Mouse (Mus musculus) midbrain, embryonic 16.5 days (tissue): ENCODE results near the gene Gm13285. TPM values are rescaled to one million over a fixed set of nuclear protein-coding genes. Genes with fewer than 3 reads are reported as not detected.
"Not testable (repeated sequence)": the region's sequence is repeated elsewhere in the genome, so short reads cannot be mapped to it uniquely, and the experiment has no call there.

ENCODE experiments used
- ATAC-seq: fragments of 200-750 bp; cut with Nextera tagmentation; 2 replicates; pipeline ENCODE4 v1.8.0; 2017; ENCODE audit warnings: moderate TSS enrichment
- H3K27ac ChIP-seq: fragments of 300-500 bp; sonication (generic); 2 replicates; pipeline ENCODE4 v1.5.1; 2014; ENCODE audit warnings: mild to moderate bottlenecking, low read length, mixed read lengths
- H3K27me3 ChIP-seq: fragments of 300-500 bp; sonication (generic); 2 replicates; pipeline ENCODE4 v1.6.1; 2014; ENCODE audit warnings: low read depth, low read length, mixed read lengths; ENCODE audit not compliant: control insufficient read depth, insufficient read depth
- H3K36me3 ChIP-seq: fragments of 300-500 bp; sonication (generic); 2 replicates; pipeline ENCODE4 v1.6.1; 2014; ENCODE audit warnings: mild to moderate bottlenecking, low read length, moderate library complexity, mixed read lengths; ENCODE audit not compliant: control insufficient read depth, insufficient read depth
- H3K4me1 ChIP-seq: fragments of 300-500 bp; sonication (generic); 2 replicates; pipeline ENCODE4 v1.6.1; 2014; ENCODE audit warnings: mild to moderate bottlenecking, low read length, mixed read lengths; ENCODE audit not compliant: control insufficient read depth, insufficient read depth
- H3K4me2 ChIP-seq: fragments of 300-500 bp; sonication (generic); 2 replicates; pipeline ENCODE4 v1.6.1; 2014; ENCODE audit warnings: mild to moderate bottlenecking, low read length, mixed read lengths
- H3K4me3 ChIP-seq: fragments of 300-500 bp; sonication (generic); 2 replicates; pipeline ENCODE4 v1.5.1; 2014; ENCODE audit warnings: low read depth, mild to moderate bottlenecking, low read length, moderate library complexity, mixed read lengths
- H3K9ac ChIP-seq: fragments of 300-500 bp; sonication (generic); 2 replicates; pipeline ENCODE4 v1.6.1; 2014; ENCODE audit warnings: low read depth, low read length, mixed read lengths
- H3K9me3 ChIP-seq: fragments of 300-500 bp; sonication (generic); replicated peaks from 2 replicates; pipeline ENCODE4 v1.6.1; 2014; ENCODE audit warnings: mild to moderate bottlenecking, low read length, mixed read lengths; ENCODE audit not compliant: control insufficient read depth, poor library complexity, severe bottlenecking
- WGBS: fragments of 180-500 bp; shearing (Covaris S2); extraction: QIAGEN DNeasy Blood & Tissue Kit; methylation state at CpG from one replicate; pipeline ENCODE4 v1.1.7; 2014; 5-methylcytosine and 5-hydroxymethylcytosine counted together
- polyA plus RNA-seq: library from polyadenylated mRNA; unstranded; fragments of >200 nt; fragmentation: Nextera tagmentation; extraction: Ambion mirVana; gene quantifications from 2 replicates; pipeline ENCODE4 v1.2.1, GENCODE M21; 2015

The Gm13285 gene
- polyA plus RNA-seq, 1 experiment from 2014 or later = not detected

GRCm38 (mm10) chr4:88785409-88785808 is 14.1 kb upstream of the Gm13285 start, which contains the start of gene Gm13276:
TSS of gene Gm13276 (plus strand) at chr4:88785709.
- no CpG with 5 or more reads among the region's 27 CpGs for WGBS
- not testable (repeated sequence) for H3K9ac ChIP-seq, H3K4me1 ChIP-seq, H3K27ac ChIP-seq, H3K36me3 ChIP-seq, H3K4me2 ChIP-seq, H3K27me3 ChIP-seq, H3K4me3 ChIP-seq, H3K9me3 ChIP-seq, ATAC-seq

DNA sequence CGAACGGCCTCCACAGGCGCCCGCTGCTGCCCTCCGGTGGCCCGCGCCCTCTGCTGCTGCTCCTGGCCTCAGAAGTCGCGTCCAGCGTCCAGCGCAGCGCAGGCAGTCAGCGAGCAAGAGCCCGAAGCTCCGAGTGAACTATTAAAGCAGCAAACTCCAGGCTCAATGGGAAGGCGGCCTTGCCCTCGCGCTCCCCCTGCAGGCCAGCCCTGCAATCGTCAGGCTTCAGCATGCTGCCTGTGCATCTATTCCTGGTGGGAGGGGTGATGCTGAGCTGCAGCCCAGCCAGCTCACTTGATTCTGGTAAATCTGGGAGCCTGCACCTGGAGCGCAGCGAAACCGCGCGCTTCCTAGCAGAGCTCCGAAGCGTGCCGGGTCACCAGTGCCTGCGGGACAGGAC is 11.1 kb upstream of the Gm13285 start, which contains the start of gene Gm13277:
Gene Gm13277 (plus strand): TSS at position 231 of the 400 bp plus-strand sequence.
- H3K36me3 ChIP-seq, H3K4me2 ChIP-seq, H3K27ac ChIP-seq, ATAC-seq, H3K27me3 ChIP-seq, H3K9me3 ChIP-seq, H3K4me3 ChIP-seq, H3K9ac ChIP-seq, H3K4me1 ChIP-seq: not testable (repeated sequence)
- WGBS = no CpG with 5 or more reads among the region's 28 CpGs

GRCm38 (mm10) chr4:88791250-88791649 is 8.2 kb upstream of the Gm13285 start, which contains the start of gene Gm13278:
TSS of gene Gm13278 (plus strand) at chr4:88791550.
- WGBS = no CpG with 5 or more reads among the region's 28 CpGs
- not testable (repeated sequence) for H3K9me3 ChIP-seq

DNA sequence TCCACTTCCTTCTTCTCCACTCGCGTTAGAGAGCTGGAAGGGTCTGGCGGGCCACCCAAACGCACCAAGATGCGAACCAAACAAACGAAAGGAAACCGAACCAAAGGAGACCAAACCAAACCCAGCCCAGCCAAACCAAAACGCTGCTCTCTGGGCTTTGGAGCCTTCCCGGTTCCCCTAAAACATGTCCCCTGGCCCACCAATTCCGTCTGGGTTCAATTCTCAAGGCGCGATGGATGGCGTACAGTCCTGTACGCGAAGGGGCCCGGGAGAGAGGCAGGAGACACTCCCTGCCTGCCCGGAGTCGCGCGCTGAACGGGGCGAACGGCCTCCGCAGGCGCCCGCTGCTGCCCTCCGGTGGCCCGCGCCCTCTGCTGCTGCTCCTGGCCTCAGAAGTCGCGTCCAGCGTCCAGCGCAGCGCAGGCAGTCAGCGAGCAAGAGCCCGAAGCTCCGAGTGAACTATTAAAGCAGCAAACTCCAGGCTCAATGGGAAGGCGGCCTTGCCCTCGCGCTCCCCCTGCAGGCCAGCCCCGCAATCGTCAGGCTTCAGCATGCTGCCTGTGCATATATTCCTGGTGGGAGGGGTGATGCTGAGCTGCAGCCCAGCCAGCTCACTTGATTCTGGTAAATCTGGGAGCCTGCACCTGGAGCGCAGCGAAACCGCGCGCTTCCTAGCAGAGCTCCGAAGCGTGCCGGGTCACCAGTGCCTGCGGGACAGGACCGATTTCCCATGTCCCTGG is 5.4 kb upstream of the Gm13285 start, which contains the start of gene Gm13275:
Gene Gm13275 (plus strand): TSS at position 552 of the 740 bp plus-strand sequence.
- not testable (repeated sequence) for H3K9me3 ChIP-seq, H3K4me1 ChIP-seq, H3K27ac ChIP-seq, H3K9ac ChIP-seq, H3K36me3 ChIP-seq, H3K27me3 ChIP-seq, H3K4me3 ChIP-seq, ATAC-seq, H3K4me2 ChIP-seq
- WGBS = 0% methylated on average over 1 of the region's 52 CpGs

More at GRCm38 (mm10) chr4:88791250-88791649, 8.2 kb upstream of the Gm13285 start, which contains the start of gene Gm13278:
- ATAC-seq, H3K9ac ChIP-seq, H3K36me3 ChIP-seq, H3K27ac ChIP-seq, H3K4me2 ChIP-seq, H3K27me3 ChIP-seq, H3K4me3 ChIP-seq, H3K4me1 ChIP-seq: not testable (repeated sequence)

- not testable (repeated sequence) for ATAC-seq, H3K36me3 ChIP-seq, H3K9me3 ChIP-seq, H3K27me3 ChIP-seq, H3K27ac ChIP-seq, H3K4me2 ChIP-seq, H3K4me3 ChIP-seq, H3K4me1 ChIP-seq, H3K9ac ChIP-seq
- no CpG with 5 or more reads among the region's 28 CpGs for WGBS
Observed at GRCm38 (mm10) chr4:88797097-88797496, 2.4 kb upstream of the Gm13285 start, which contains the start of gene Gm13279. TSS of gene Gm13279 (plus strand) at chr4:88797397.

DNA sequence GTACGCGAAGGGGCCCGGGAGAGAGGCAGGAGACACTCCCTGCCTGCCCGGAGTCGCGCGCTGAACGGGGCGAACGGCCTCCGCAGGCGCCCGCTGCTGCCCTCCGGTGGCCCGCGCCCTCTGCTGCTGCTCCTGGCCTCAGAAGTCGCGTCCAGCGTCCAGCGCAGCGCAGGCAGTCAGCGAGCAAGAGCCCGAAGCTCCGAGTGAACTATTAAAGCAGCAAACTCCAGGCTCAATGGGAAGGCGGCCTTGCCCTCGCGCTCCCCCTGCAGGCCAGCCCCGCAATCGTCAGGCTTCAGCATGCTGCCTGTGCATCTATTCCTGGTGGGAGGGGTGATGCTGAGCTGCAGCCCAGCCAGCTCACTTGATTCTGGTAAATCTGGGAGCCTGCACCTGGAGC is 3.5 kb downstream of the Gm13285 start, which contains the start of gene Gm13287:
Gene Gm13287 (plus strand): TSS at position 301 of the 400 bp plus-strand sequence.
- H3K36me3 ChIP-seq, H3K9me3 ChIP-seq, H3K4me2 ChIP-seq, ATAC-seq, H3K4me3 ChIP-seq, H3K27ac ChIP-seq, H3K9ac ChIP-seq, H3K27me3 ChIP-seq, H3K4me1 ChIP-seq: not testable (repeated sequence)
- no CpG with 5 or more reads among the region's 29 CpGs for WGBS

DNA sequence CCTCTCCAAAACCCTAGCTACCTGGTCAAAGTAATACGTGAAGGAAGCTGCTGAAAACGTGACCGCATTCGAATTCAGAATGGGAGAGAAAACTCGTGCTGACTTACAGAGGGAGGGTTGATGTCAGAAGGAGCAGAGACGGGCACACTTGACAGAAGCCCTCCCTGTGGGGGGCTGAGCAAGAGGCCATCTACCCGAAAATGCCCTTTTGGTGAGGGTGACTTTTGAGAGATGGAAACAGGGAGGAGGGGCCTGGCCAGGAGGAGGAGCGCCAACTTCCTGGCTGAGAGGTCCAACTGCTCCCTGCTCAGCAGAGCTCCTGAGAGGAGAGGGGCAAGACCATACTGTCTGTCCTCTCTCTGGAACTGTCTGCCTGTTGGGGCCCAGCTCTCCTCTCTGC is 5.8 kb downstream of the Gm13285 start, which contains the start of gene Gm13288:
Gene Gm13288 (plus strand): TSS at position 301 of the 400 bp plus-strand sequence.
- Histone ChIP-seq H3K4me3 (peak within 1 kb of the TSS; percentile 24; the same call in 1 of the 2 replicates), H3K4me2 (peak within 1 kb of the TSS; percentile 45)
- H3K36me3 ChIP-seq, H3K9ac ChIP-seq, ATAC-seq, H3K9me3 ChIP-seq, H3K4me1 ChIP-seq, H3K27me3 ChIP-seq, H3K27ac ChIP-seq: not testable (repeated sequence)
- no CpG with 5 or more reads among the region's 8 CpGs for WGBS

DNA sequence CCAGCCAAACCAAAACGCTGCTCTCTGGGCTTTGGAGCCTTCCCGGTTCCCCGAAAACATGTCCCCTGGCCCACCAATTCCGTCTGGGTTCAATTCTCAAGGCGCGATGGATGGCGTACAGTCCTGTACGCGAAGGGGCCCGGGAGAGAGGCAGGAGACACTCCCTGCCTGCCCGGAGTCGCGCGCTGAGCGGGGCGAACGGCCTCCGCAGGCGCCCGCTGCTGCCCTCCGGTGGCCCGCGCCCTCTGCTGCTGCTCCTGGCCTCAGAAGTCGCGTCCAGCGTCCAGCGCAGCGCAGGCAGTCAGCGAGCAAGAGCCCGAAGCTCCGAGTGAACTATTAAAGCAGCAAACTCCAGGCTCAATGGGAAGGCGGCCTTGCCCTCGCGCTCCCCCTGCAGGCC is 6.3 kb downstream of the Gm13285 start:
- H3K9ac ChIP-seq, H3K9me3 ChIP-seq, H3K36me3 ChIP-seq, H3K27ac ChIP-seq, ATAC-seq, H3K4me1 ChIP-seq, H3K27me3 ChIP-seq: not testable (repeated sequence)
- no CpG with 5 or more reads among the region's 34 CpGs for WGBS
- Histone ChIP-seq H3K4me3 (peak overlapping the region; percentile 24; the same call in 1 of the 2 replicates), H3K4me2 (peak overlapping the region; percentile 45)

DNA sequence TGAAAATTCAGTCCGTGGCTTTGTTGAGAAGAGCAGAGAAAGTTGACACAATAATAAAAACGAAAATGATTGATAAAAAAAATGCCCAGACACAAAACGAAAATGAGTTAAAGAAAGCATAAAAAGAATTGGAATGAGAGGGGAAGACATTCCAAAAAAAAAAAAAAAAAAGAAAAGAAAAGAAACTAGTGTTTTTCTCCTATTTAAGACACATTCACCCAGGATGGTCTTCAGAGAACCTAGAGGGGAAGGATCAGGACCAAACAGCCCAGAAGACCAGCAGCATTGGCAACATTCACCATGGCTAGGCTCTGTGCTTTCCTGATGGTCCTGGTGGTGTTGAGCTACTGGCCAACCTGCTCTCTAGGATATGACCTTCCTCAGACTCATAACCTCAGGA is 16.5 kb downstream of the Gm13285 start, which contains the start of gene Ifna7:
Gene Ifna7 (plus strand): TSS at position 301 of the 400 bp plus-strand sequence.
- H3K27me3 ChIP-seq = no peaks in the 10 kb centered on the region
- H3K4me3 ChIP-seq = no peak within 1 kb of the TSS
- H3K27ac ChIP-seq = no peak within 1 kb of the TSS
- no peaks in the 10 kb centered on the region for H3K36me3 ChIP-seq
- ATAC-seq = no peak
- no peaks in the 10 kb centered on the region for H3K4me1 ChIP-seq
- H3K9ac ChIP-seq = no peak within 1 kb of the TSS
- no peak within 1 kb of the TSS for H3K4me2 ChIP-seq
- no peaks in the 10 kb centered on the region for H3K9me3 ChIP-seq
- WGBS = 62% methylated on average over 3 of the region's 3 CpGs
